Mouse (Mus musculus) mature B cell (primary cell): ENCODE results near the gene Kncn.

Experiments used
- in situ Hi-C: fragments of 300-500 bp; cut with MboI; formaldehyde crosslinking; loops from 2 replicates; pipeline ENCODE4 v1.14.3; 2019

Gene Kncn

DNA sequence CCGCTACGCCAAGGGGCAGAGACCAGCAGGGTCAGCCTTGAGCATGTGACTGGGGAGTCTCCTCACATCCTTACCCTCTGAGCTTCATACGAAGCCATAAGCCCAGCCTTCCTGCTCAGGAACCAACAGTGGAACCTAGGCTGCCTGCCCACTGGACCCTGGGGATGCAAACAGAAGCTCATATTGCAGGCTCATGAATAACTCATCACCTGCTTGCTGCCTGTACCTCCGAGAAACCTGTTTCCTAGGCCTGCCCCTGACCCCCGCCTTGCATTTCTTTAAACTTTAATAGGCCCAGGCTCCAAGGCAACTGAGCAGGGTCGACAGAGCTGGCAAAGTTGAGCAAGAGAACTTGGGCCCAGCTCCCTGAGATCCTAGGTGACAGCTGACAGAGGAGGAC lies at the start of gene Kncn:
Gene Kncn (plus strand): TSS at position 379 of the 400 bp plus-strand sequence.
- in situ Hi-C loops = no loop called here

DNA sequence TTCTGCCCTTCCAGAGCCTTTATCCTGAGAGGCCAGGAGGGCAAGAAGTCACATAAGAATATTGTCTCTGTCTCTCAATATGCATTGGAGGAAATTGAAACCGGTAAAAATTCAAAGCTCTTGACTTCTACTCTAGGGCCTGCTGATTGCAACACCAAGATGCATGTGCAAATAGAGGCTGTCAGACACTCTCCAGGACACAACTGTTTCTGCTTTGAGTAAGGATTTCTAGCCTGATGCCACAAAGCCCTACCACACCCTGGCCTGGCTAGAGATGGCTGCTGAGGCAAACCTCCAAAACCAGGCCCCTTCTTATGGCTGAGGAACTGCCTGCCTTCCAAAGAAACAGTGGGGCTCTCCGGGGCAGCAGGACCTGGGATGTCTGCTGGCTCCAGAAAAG lies 48.6 kb upstream of the Kncn start:
- in situ Hi-C loops = no loop called here

DNA sequence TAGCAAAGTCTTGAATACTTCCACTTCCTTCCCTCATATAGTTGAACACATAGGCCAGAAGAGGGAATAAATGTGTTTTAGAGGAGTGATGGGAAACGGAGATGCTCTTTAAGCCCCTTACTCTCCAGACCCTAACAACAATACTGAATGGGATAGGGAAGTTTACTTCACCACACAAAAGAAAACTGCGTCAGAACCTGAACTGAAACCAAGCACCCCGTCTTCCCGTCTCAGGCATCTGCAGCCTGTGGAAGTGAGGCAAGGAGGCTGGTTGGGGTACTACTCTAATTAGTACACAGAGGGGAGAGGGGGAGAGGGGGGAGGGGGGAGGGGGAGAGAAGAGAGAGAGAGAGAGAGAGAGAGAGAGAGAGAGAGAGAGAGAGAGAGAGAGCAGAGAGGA lies 46.0 kb upstream of the Kncn start:
- in situ Hi-C loops = no loop called here

DNA sequence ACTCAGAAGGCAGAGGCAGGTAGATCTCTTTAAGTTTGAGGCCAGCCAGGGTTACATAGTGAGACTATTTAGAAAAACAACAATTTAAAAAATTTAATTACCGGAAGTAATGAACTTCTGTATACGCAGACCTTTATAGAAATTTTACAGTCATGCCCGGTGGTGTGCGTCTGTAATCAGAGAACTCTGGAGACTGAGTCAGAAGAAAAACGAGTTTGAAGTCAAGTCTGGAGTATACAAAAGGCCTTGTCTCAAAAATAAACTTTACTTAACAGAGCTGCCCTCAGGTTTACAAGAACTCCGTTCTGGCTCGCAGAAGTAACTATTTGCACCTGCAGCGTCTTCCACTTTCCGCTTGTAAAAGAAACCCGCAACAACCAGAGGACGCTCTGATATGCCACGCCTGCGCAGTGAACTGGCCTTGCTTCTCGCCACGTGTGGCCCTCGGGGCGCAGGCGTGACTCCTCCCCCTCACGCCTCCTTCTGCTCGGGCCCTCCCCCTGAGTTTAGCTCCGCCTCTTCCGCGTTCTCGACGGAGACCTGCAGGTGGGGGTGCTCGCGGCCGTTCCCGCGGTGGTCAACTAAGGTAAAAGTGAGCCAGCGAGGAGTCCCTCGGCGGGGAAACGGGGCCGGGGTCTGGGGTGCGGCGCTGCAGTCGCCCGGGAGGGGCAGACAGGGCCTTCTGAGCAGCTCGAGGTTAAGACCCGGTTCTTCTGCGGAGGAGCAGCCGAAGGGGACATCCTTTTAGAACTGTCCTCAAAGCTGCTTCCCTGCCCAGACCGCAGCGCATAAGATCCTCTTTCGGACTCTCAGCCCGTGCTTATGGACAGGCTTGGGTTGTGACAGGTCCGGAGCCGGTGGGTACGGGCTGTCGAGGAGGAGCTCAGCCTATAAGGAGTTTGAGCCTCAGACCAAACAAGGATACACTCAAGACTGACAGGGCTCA lies 45.2 kb upstream of the Kncn start, which contains the start of gene Mknk1:
Gene Mknk1 (plus strand): TSS at position 503 of the 946 bp plus-strand sequence.
- in situ Hi-C loops = no loop called here

DNA sequence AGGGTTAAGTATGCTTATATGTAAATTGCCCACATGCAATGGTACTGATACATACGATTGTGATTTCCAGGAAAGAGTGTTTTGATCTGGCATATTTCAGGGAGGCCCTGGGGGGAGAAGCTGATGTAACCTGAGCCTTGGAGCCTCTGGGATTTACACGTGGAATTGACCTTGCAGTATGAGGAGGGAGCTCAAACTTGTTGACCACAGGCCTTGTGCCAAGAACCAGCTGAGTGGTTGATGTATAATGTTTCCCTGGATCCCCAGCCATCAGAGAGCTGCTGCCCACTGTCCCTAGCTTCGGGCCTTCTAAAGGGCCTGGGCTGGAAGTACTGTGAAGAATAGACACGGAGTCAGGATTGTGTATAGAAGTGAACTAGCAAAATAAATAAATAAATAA lies 44.2 kb upstream of the Kncn start:
- in situ Hi-C loops = no loop called here

DNA sequence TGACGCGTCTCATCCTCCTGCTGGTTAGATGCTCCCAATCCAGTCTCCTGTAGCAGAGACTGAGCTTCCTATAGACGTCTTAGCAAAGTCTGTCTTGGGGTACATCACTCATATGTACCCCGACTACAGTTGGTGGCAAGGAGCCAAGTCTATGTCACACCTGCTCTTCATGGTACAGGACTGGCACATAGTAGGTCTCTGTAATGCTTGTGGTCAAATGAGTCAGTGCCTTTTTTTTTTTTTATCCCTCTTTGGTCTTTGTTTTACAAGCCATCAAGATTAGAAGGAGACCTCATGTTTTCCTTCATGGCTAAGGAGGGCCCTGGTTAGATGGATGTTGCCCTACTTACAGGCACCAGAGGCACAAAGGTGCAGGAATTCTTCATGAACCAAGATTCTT lies 43.4 kb upstream of the Kncn start:
- in situ Hi-C loops = no loop called here

DNA sequence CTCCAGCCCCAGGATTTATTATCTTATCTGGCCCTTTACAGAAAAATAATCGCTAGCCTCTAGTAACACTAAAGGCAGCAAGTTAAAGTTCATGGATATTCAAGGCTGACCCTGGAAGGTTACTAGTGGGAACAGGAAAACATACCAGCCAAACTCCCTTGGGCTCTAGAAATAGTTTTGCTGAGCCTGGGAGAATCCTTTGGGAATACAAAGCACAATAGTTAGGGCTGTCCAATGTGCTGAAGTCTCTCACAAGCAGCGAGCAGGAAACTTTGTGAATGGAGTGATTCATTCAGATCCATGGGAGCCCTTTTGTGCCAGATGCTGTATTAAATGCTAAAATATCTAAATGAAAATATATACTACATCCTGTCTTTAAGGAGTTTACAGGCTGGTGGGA lies 37.5 kb upstream of the Kncn start:
- in situ Hi-C loops = no loop called here

DNA sequence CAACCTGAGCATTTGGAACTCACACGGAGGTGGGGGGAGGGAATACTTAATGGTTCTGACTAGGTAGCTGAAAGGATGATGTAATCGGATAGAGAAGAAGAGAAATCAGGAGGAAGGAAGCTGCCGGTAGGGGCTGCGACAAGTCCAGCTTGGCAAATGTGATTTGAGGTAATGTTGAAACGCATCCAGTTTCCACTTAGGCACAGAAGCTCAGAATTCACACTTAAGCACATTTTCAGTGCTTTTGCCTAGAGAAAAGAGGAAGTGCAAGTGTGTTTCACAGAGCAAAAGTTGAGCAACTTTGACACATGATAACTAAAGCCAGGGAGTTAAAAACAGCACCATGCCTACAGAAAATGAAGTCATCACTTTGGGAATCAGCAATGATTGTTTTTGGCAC lies 36.8 kb upstream of the Kncn start:
- in situ Hi-C loops = no loop called here

DNA sequence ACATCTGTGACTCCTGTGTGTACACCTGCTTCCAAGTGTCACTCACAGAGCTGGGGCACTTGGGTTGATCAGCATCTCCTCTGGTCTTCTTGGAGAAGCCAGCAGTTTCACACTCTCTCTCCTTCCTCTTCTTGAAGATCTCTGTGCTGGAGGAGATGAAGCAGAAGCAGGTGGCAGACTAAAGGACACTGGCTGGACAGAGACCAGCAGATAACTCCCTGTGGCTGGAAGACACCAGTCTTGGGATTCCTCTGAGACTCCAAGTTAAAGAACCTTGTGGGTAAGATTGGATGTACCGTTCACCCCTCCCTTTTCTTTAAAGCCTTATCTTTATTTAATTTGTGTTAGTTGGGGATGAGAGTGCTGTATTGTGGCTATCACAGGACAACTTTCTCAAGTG lies 36.1 kb upstream of the Kncn start:
- in situ Hi-C loops = no loop called here

DNA sequence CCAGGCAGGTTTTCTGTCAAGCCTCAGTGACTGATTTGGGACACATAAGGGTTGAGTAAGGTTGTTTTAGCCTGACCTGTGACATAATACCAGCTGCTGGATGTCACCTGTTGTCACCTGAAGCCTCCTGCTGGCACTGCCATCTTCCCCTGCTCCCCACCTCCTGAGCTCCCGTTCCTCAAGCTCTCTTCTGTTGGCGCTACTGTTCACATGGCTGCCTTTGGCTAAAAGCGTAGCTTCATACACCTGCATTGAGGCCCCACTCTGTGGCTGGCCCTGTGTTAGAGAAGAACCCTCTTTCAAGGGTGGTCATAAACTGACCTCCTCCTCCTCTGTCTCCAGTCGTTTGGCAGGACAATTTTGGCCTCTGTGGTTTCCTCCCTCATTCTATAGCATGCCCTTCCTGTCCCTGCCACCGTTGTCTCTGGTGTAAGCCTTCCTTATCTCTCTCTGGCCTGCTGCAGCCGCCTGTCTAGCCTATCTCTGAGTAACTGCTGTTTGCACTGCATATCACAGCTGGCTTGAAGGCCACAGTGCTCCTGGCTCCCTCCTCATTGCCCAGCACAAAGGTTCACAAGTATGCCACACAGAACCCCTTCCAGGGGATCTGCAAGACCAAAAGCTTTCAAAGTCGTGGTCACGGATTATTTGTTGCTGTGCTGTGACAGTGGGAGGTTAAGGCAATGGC lies 35.1 kb upstream of the Kncn start:
- in situ Hi-C loops = no loop called here

DNA sequence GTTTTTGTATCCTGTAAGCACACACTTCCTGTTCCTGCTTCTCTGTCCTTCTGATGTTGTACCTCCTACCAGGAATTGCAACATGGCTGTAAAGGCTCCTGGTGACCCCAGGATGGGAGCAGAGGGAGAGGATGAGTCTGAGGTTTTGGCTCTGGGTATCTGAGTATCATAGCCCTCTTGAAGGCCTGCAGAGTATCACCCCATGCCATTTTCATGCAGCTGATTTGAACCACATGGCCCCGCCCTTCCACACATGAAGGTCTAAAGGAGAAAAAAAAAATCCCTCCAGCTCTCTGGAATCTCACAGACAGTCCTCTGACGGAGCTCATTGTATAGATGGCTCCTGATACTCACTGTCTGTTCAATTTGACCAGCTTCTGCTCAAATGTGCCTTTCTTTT lies 34.1 kb upstream of the Kncn start:
- in situ Hi-C loops = no loop called here

DNA sequence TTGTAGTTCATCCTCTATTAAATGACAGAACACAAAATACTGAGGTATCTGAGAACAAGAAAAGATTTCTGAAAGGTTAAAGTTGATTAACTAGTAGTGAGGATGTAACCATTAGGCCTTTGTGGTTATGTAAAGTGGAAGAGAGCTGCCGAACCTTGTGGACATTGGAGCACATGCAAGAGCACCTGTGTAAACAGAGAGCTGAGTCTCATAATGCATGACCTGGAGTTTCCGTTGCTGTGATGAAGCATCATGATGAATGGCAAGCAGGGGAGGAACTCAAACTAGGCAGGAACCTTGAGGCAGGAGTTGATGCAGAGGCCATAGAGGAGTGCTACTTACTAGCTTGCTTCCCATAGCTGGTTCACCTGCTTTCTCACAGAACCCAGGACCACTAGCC lies 33.6 kb upstream of the Kncn start:
- in situ Hi-C loops = no loop called here

DNA sequence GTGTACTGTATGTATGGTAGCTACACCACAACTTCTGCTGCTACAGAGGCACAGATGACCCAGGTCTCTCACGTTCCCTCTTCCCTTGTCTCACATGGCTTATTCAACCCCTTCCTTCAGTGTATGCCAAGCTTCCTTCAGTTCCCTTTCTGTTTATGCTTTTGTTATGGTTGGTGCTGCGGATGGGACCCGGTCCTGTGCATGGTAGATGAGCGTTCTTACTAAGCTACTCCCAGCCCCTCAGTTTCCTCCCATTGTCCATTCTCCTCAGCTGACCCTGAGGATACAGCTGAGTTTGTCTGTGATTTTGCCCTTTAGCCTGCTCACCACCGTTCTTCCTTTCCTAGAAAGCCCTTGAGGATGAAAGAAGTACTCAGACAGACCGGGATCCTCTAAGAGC lies 32.6 kb upstream of the Kncn start:
- in situ Hi-C loops = no loop called here

DNA sequence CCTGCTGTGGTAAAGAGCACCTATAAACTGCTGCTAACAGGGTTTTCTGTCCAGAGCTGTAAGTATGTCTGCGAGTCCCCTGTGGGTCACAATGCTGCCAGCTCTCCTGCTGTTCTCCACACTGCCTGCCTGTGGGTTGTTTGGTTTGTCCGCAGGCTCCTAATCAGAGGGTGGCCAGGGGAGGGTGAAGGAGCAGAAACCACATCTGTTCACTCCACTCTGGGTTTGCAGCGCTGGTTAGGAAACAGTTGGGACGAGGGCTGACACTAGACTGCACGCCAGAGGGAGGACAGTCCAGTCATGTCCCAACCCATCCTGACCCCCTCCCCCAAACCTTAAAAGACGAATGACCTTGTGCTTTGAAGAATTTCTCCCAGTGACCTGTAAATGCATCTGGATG lies 29.1 kb upstream of the Kncn start:
- in situ Hi-C loops = no loop called here

DNA sequence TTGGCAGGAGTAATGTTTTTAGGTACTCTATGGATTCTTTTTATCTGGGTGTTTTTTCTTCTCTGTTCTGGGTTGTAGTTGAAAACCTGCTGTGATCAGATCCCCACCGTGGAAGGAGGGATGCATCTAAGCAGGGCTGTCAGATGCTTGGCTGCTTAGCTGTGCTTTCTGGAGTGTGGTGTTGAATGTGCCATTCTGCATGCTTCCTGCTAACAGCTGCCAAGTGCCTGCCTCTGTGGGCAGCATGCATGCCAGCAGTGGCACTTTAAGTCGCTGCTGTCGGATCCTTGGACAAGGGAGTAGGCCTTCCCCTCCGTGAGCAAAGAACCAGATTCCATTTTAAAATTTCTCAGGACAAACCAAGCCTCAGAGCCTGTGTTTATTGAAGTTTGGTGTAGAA lies 28.6 kb upstream of the Kncn start:
- in situ Hi-C loops = no loop called here

DNA sequence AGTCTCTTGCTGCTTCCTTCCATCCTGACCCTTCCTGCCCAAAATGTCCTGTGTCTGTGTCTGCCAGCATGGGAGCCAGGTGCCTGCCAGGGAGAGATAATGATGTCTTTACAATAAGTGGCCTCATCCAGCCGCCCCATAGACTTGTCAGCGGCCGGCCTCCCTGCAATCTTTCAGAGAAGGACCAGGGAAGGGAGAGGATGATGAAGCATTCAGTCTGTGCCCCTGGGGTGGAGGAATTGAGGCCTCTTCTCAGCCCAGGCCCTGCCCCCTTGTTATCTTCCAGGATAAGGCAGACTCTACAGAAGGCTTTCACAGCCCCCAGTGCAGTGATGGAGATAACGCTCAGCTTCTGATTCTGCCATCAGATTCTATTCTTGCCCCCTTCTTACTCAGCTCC lies 27.9 kb upstream of the Kncn start:
- in situ Hi-C loops = no loop called here

DNA sequence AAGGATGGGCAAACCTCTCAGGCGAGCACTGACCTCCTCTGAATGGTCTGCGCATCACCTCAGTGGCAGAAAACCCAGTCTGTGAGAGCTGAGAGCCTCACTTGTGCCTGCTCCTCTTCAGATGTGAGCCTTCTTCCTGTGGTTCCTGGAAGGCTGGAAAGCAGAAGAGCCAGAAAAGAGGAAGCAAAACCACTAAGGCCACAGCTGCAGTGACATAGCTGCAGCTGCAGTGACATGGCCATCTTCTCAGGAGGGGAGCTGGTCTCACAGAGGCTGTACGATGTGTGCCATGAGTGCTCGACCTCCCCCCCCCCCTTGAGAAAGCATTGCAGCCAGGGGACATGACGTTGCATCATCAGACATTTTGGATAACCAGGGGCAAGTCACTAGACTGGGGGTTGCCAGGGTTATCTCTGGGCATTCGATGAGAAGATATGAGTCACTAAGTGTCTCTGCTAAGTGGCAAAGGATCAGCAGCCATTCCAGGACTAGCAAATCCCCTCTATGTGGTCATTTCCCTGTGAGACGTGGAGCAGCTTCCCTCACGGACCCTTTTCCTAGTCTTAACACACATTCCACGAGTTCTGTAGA lies 26.8 kb upstream of the Kncn start:
- in situ Hi-C loops = no loop called here

DNA sequence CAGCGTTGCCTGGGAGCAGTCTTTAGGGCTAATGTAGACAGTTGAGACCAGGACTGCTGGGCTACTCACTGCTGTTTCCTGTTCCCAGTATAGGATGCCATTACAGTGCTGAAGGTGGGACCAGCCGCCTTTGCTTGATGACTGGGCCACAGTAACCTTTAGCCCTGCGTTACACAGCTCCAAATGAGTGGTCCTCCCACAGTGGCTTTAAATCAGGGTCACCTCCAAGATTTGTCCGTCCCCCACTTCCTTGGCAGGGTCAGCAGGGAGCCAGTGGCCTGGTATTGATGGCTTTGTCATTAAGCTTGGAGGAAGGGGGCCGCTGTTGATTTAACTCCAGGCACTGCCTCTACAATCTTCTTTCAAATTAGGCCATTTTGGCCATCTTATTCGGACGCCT lies 20.8 kb upstream of the Kncn start:
- in situ Hi-C loops = no loop called here

DNA sequence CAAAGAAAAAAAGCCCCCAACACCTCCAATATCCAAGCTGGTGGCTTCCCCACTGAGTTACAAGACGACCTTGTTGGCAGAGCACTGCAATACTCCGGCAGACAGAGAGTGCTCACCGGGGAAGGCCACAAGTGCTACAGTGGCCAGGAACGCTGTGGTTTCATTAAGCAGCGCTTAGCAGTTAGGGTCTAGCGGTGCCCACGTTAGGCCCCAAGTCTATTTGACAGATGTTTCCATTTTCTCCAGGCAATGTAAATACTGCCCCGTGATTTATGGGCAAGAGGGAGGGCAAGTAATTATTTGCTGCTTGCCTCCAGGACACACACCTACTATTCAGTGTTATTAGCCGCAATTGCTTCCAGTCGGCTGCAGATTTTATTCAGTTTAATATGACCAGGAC lies 20.3 kb upstream of the Kncn start:
- in situ Hi-C loops = no loop called here

DNA sequence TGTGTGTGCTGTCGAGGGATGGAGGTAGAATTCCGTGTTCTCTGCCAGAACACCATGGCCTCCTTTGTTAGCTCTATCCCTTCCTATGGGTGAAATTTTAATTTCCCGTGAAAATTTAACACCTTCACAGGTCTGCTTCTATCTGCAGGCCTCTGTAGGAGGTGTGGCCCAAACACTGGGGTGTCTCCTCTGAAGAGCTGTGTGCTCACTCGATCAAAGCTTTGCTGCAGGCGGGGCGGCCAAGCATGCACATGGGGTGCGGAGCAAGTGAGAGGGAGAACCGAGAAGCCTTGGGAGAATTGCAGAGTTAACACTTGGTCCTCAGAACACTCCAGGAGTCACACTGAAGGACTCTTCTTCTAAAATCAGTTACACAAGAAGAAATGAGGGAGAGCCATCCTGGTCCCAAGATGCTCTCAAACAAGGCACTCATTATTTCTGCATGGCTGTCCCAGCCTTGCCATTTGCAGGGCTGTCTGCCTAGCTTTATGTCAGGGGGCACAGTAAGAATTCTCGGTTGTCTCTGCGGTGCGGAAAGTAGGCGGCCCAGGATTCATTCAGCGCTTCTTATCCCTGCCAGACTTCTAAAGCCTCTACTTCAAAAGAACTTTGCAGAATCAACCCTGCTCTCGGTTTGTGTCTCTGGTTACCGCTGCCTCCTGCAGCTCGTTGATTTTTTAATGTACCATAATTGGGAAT lies 14.5 kb upstream of the Kncn start:
- in situ Hi-C loops = no loop called here

DNA sequence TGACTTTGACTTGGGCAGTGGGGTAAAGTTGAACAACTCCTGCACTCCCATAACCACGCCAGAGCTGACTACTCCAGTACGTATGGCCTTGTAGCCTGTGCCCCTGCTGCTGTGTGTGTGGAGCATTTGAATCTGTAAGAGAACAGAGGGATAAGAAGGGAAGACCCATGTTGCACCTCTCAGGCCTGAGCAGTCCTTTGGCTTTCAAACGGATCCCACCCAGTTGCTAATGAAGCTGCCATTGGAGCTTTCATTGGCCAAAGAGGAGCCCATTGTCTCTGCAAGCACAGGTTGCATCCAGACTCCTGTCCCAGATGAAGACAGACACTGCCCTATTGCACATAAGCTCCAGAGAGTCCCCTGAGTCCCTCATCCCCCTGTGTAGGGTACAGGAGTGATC lies 11.0 kb upstream of the Kncn start:
- in situ Hi-C loops = no loop called here

DNA sequence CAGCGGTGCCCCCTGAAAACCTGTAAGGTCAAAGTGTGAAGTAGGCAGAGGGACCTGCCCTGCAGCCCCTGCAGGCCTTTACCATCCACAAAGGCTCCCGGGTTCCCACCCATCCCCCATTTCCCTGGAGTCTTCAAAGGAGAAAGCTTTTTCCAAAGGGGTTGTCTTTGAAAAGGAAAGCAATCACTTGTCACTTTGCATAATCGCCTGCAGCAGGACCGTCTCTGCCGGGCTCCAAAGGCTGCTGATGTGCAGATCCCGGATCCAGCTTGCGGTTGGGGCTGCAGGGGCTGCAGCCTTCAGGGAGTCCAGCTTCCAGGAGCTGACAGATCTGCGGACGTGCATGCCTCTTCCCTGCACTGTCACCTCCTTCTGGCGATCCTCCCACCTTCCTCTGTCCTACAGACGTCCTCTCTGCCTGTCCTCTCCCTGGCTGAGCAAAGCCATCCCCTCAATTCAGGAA lies 6.0 kb upstream of the Kncn start:
- in situ Hi-C loops = no loop called here
